Mouse (Mus musculus): ENCODE measurements around the gene Myo15b.
"Not testable (repeated sequence)": the region's sequence is repeated elsewhere in the genome, so short reads cannot be mapped to it uniquely, and the experiment has no call there.

Gene Myo15b

DNA sequence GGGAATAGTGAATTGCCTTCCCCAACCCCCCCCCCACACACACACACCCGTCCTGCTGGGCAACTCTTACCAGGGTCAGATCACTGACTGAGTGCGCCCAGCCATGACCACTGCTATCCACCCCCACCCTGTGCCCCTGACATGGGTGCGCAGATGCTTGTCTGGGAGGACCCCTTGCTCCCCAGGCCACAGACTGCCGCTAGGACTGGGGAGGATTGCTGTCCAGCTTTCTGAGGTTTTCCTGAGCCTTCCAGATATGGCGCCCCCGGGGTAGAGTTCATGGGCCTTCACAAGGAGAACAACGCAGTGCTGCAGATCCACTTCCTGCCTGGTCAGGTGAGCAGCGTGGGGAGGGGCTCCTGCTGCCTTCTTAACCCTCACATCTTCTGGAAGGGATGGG is 14.0 kb upstream of the Myo15b start:
- Histone ChIP-seq H3K27me3 (ENCODE audit: insufficient read depth, low read length) (no peaks in the 10 kb centered on the region), H3K36me3 (ENCODE audit: insufficient read depth, low read length) (peaks cover 51% of the 10 kb centered on the region), H3K4me3 (replicated peaks; ENCODE audit: low read length) (peak overlapping the region; percentile 45), H3K9me3 (ENCODE audit: low read length) (no peaks in the 10 kb centered on the region), H3K4me1 (replicated peaks; ENCODE audit: low read depth, low read length) (peaks cover 73% of the 10 kb centered on the region)
- no peak for TF ChIP-seq NANOG (IDR thresholded peaks at IDR 0.05; ENCODE audit: borderline replicate concordance, low read length)
- no peak for TF ChIP-seq POU5F1 (IDR thresholded peaks at IDR 0.05; ENCODE audit: borderline replicate concordance, low read length)
- no peak for TF ChIP-seq CTCF (conservative IDR thresholded peaks at IDR 0.05; ENCODE audit: low read length)

GRCm38 (mm10) chr11:115845819-115846218 is 12.4 kb upstream of the Myo15b start:
- H3K36me3 ChIP-seq (ENCODE audit: insufficient read depth, low read length): peaks cover 66% of the 10 kb centered on the region
- no peaks in the 10 kb centered on the region for H3K27me3 ChIP-seq (ENCODE audit: insufficient read depth, low read length)
- TF ChIP-seq CTCF (conservative IDR thresholded peaks at IDR 0.05; ENCODE audit: low read length): no peak
- TF ChIP-seq POU5F1 (IDR thresholded peaks at IDR 0.05; ENCODE audit: borderline replicate concordance, low read length): no peak
- TF ChIP-seq NANOG (IDR thresholded peaks at IDR 0.05; ENCODE audit: borderline replicate concordance, low read length): no peak
- peaks cover 75% of the 10 kb centered on the region for H3K4me1 ChIP-seq (replicated peaks; ENCODE audit: low read depth, low read length)
- H3K9me3 ChIP-seq (ENCODE audit: low read length): no peaks in the 10 kb centered on the region
- no peak overlapping the region for H3K4me3 ChIP-seq (replicated peaks; ENCODE audit: low read length)

GRCm38 (mm10) chr11:115854674-115855073 is 3.5 kb upstream of the Myo15b start:
- H3K4me1 ChIP-seq (replicated peaks; ENCODE audit: low read depth, low read length): peaks cover 37% of the 10 kb centered on the region
- peaks cover 20% of the 10 kb centered on the region for H3K27me3 ChIP-seq (ENCODE audit: insufficient read depth, low read length)
- H3K9me3 ChIP-seq (ENCODE audit: low read length): no peaks in the 10 kb centered on the region
- H3K4me3 ChIP-seq (replicated peaks; ENCODE audit: low read length): no peak overlapping the region
- no peak for TF ChIP-seq NANOG (IDR thresholded peaks at IDR 0.05; ENCODE audit: borderline replicate concordance, low read length)
- TF ChIP-seq CTCF (conservative IDR thresholded peaks at IDR 0.05; ENCODE audit: low read length): no peak
- TF ChIP-seq POU5F1 (IDR thresholded peaks at IDR 0.05; ENCODE audit: borderline replicate concordance, low read length): no peak
- H3K36me3 ChIP-seq (ENCODE audit: insufficient read depth, low read length): peaks cover 62% of the 10 kb centered on the region

DNA sequence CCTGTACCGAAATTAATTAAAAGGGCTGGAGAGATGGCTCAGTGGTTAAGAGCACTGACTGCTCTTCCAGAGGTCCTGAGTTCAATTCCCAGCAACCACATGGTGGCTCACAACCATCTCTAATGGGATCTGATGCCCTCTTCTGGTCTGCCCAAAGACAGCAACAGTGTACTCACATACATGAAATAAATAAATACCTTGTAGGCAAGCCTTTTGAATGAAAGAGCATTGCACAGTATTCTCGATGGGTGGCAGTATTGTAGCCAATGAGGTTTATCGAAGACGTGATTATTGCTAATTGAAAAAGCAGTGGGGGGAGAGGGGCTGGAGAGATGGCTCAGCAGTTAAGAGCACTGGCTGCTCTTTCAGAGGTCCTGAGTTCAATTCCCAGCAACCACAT is 1.1 kb upstream of the Myo15b start:
- Histone ChIP-seq H3K36me3 (ENCODE audit: insufficient read depth, low read length) (peaks cover 38% of the 10 kb centered on the region), H3K4me1 (replicated peaks; ENCODE audit: low read depth, low read length) (peaks cover 26% of the 10 kb centered on the region), H3K27me3 (ENCODE audit: insufficient read depth, low read length) (peaks cover 45% of the 10 kb centered on the region)
- not testable (repeated sequence) for H3K9me3 ChIP-seq (ENCODE audit: low read length); H3K4me3 ChIP-seq (replicated peaks; ENCODE audit: low read length)

GRCm38 (mm10) chr11:115857936-115858335 is 270 bp upstream of the Myo15b start:
- Histone ChIP-seq H3K9me3 (ENCODE audit: low read length) (no peaks in the 10 kb centered on the region), H3K4me3 (replicated peaks; ENCODE audit: low read length) (peak overlapping the region; percentile 78), H3K4me1 (replicated peaks; ENCODE audit: low read depth, low read length) (peaks cover 22% of the 10 kb centered on the region), H3K36me3 (ENCODE audit: insufficient read depth, low read length) (peaks cover 30% of the 10 kb centered on the region), H3K27me3 (ENCODE audit: insufficient read depth, low read length) (peaks cover 48% of the 10 kb centered on the region)
- TF ChIP-seq POU5F1 (IDR thresholded peaks at IDR 0.05; ENCODE audit: borderline replicate concordance, low read length) (no peak), CTCF (conservative IDR thresholded peaks at IDR 0.05; ENCODE audit: low read length) (no peak), NANOG (IDR thresholded peaks at IDR 0.05; ENCODE audit: borderline replicate concordance, low read length) (no peak)

- TF ChIP-seq CTCF (conservative IDR thresholded peaks at IDR 0.05; ENCODE audit: low read length): no peak
- TF ChIP-seq POU5F1 (IDR thresholded peaks at IDR 0.05; ENCODE audit: borderline replicate concordance, low read length): no peak
- TF ChIP-seq NANOG (IDR thresholded peaks at IDR 0.05; ENCODE audit: borderline replicate concordance, low read length): no peak
- H3K9me3 ChIP-seq (ENCODE audit: low read length): no peaks in the 10 kb centered on the region
- peaks cover 29% of the 10 kb centered on the region for H3K4me1 ChIP-seq (replicated peaks; ENCODE audit: low read depth, low read length)
Measured at GRCm38 (mm10) chr11:115859143-115859945, 1.1 kb downstream of the Myo15b start.

DNA sequence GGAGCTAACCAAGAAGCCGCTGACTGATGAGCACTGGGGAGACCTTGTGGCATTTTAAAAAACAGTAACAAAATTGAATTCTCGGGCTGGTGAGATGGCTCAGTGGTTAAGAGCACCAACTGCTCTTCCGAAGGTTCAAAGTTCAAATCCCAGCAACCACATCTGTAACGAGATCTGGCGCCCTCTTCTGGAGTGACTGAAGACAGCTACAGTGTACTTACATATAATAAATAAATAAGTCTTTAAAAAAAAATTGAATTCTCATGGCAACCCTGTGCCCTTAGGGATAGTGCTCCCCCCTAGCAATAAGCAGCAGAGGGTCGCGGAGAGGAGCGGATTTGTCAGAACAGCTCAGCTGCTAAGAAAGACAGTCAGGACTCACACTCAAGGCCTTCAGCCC is 5.7 kb downstream of the Myo15b start:
- H3K4me3 ChIP-seq (replicated peaks; ENCODE audit: low read length): no peak overlapping the region
- no peaks in the 10 kb centered on the region for H3K36me3 ChIP-seq (ENCODE audit: insufficient read depth, low read length)
- H3K27me3 ChIP-seq (ENCODE audit: insufficient read depth, low read length): peaks cover 37% of the 10 kb centered on the region
- no peaks in the 10 kb centered on the region for H3K9me3 ChIP-seq (ENCODE audit: low read length)
- peaks cover 33% of the 10 kb centered on the region for H3K4me1 ChIP-seq (replicated peaks; ENCODE audit: low read depth, low read length)
- TF ChIP-seq CTCF (conservative IDR thresholded peaks at IDR 0.05; ENCODE audit: low read length) (peak; percentile 34), POU5F1 (IDR thresholded peaks at IDR 0.05; ENCODE audit: borderline replicate concordance, low read length) (no peak)

More at GRCm38 (mm10) chr11:115859143-115859945, 1.1 kb downstream of the Myo15b start:
- peaks cover 16% of the 10 kb centered on the region for H3K36me3 ChIP-seq (ENCODE audit: insufficient read depth, low read length)
- H3K27me3 ChIP-seq (ENCODE audit: insufficient read depth, low read length): peaks cover 52% of the 10 kb centered on the region
- H3K4me3 ChIP-seq (replicated peaks; ENCODE audit: low read length): peak overlapping the region; percentile 78

DNA sequence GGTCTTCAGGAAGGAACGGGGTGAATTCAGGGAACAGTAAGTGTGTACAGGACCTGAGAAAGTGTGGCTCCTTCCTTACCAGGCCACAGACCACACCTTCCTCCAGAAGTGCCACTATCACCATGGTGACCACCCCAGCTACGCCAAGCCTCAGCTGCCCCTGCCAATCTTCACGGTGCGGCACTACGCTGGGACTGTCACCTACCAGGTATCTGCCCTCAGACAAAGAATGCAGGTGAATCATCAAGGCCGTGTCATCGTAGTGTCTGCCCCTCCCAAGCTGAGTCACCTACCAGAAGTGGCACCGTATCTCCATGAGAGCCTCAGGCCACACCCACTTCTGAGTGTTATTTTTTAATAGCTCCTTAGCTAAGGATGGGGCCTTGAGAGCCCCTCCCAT is 11.2 kb downstream of the Myo15b start:
- TF ChIP-seq POU5F1 (IDR thresholded peaks at IDR 0.05; ENCODE audit: borderline replicate concordance, low read length): no peak
- TF ChIP-seq CTCF (conservative IDR thresholded peaks at IDR 0.05; ENCODE audit: low read length): no peak
- no peak for TF ChIP-seq NANOG (IDR thresholded peaks at IDR 0.05; ENCODE audit: borderline replicate concordance, low read length)
- Histone ChIP-seq H3K4me1 (replicated peaks; ENCODE audit: low read depth, low read length) (peaks cover 29% of the 10 kb centered on the region), H3K9me3 (ENCODE audit: low read length) (no peaks in the 10 kb centered on the region), H3K36me3 (ENCODE audit: insufficient read depth, low read length) (no peaks in the 10 kb centered on the region), H3K4me3 (replicated peaks; ENCODE audit: low read length) (no peak overlapping the region), H3K27me3 (ENCODE audit: insufficient read depth, low read length) (no peaks in the 10 kb centered on the region)

DNA sequence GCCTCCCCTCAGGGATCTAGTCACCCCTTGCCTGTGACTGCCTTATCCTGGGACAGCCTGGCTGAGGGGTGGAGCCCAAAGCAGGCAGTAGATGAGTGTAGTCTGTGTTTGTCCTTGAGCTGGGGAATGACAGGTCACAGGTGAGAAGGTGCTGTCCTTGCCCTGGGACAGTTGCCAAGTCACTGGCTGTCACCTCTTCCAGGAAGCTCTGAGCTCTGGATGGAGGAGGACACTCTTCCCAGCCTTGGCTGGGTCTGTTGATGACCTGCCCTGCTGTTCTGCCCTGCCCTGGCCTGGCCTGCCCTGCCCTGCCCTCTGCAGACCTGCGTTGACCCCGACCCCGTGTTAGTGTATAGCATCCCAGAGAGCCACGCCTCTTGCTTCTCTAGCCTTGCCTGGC is 14.2 kb downstream of the Myo15b start:
- H3K4me3 ChIP-seq (replicated peaks; ENCODE audit: low read length): no peak overlapping the region
- peaks cover 15% of the 10 kb centered on the region for H3K4me1 ChIP-seq (replicated peaks; ENCODE audit: low read depth, low read length)
- H3K9me3 ChIP-seq (ENCODE audit: low read length): no peaks in the 10 kb centered on the region
- H3K27me3 ChIP-seq (ENCODE audit: insufficient read depth, low read length): no peaks in the 10 kb centered on the region
- H3K36me3 ChIP-seq (ENCODE audit: insufficient read depth, low read length): no peaks in the 10 kb centered on the region
- TF ChIP-seq POU5F1 (IDR thresholded peaks at IDR 0.05; ENCODE audit: borderline replicate concordance, low read length) (no peak), CTCF (conservative IDR thresholded peaks at IDR 0.05; ENCODE audit: low read length) (no peak), NANOG (IDR thresholded peaks at IDR 0.05; ENCODE audit: borderline replicate concordance, low read length) (no peak)

All from E14TG2a.4 (cell line).